Mouse (Mus musculus) 3134 (cell line): ENCODE measurements at regions not wholly inside any gene's neighbourhood (a gene's known extent, or its start where the extent isn't known, plus 50 kb on each side); places are given as distances from the start of the nearest gene placed in this dataset.
A peak's percentile ranks its signal among the peaks of the same experiment; 100 is the strongest.

ENCODE experiments used
- DNase-seq: peaks from one replicate; pipeline ENCODE4 v3.0.0-alpha.2; 2011; ENCODE audit warnings: low spot score; ENCODE audit not compliant: insufficient read length; ENCODE audit errors: extremely low read depth

- DNase-seq, result peak; percentile 14
These were observed 221.2 kb downstream of the Myh15 start for GRCm38 (mm10) chr16:49278478-49278877.

- no peak for DNase-seq
These were observed 230.9 kb downstream of the Myh15 start for GRCm38 (mm10) chr16:49288096-49288714.

GRCm38 (mm10) chr16:49289200-49290079, 232.2 kb downstream of the Myh15 start:
- peak; percentile 74 for DNase-seq

- no peak for DNase-seq
These were observed 246.5 kb downstream of the Myh15 start for GRCm38 (mm10) chr16:49303612-49304307.

- DNase-seq, result no peak
These were observed 247.1 kb downstream of the Myh15 start for GRCm38 (mm10) chr16:49304354-49304753.

GRCm38 (mm10) chr16:49317061-49317460, 259.8 kb downstream of the Myh15 start:
- no peak for DNase-seq

- no peak for DNase-seq
These were observed 261.9 kb downstream of the Myh15 start for GRCm38 (mm10) chr16:49319047-49319678.

- no peak for DNase-seq
These were observed 262.5 kb downstream of the Myh15 start for GRCm38 (mm10) chr16:49319774-49320173.

- no peak for DNase-seq
These were observed 264.7 kb downstream of the Myh15 start for GRCm38 (mm10) chr16:49321951-49322350.

- DNase-seq, result peak; percentile 1
These were observed 273.6 kb downstream of the Myh15 start for GRCm38 (mm10) chr16:49330725-49331386.

- no peak for DNase-seq
These were observed 274.9 kb downstream of the Myh15 start for GRCm38 (mm10) chr16:49332107-49332722.

- peak; percentile 3 for DNase-seq
These were observed 278.6 kb downstream of the Myh15 start for GRCm38 (mm10) chr16:49335916-49336315.

GRCm38 (mm10) chr16:49337948-49338347, 280.7 kb downstream of the Myh15 start:
- DNase-seq, result no peak

GRCm38 (mm10) chr16:49358404-49358803, 301.1 kb downstream of the Myh15 start:
- no peak for DNase-seq

GRCm38 (mm10) chr16:49361731-49362130, 304.4 kb downstream of the Myh15 start:
- no peak for DNase-seq

- DNase-seq, result no peak
These were observed 312.2 kb downstream of the Myh15 start for GRCm38 (mm10) chr16:49369450-49369849.

GRCm38 (mm10) chr16:49375108-49375507, 317.8 kb downstream of the Myh15 start:
- no peak for DNase-seq

GRCm38 (mm10) chr16:49378917-49379473, 320.0 kb upstream of the Ift57 start:
- DNase-seq, result no peak

- DNase-seq, result no peak
These were observed 310.9 kb upstream of the Ift57 start for GRCm38 (mm10) chr16:49388135-49388534.
